Mouse (Mus musculus) gonadal fat pad, adult 2 months (tissue): ENCODE measurements around the gene Shld1. TPM values are rescaled to one million over a fixed set of nuclear protein-coding genes. Genes with fewer than 3 reads are reported as not detected.

Experiments
- DNase-seq: peaks from one replicate; pipeline ENCODE4 v3.0.0-alpha.2; 2012; ENCODE audit warnings: low read depth
- polyA plus RNA-seq: library from polyadenylated mRNA; depleted of rRNA; stranded (reverse); fragments of >200 nt; gene quantifications from 2 replicates; pipeline ENCODE4 v1.2.3, GENCODE M21; 2012

Shld1 gene
- polyA plus RNA-seq, 1 experiment: 13.7 TPM

GRCm38 (mm10) chr2:132723958-132724431 lies 37.3 kb downstream of the Shld1 start:
- no peak for DNase-seq

DNA sequence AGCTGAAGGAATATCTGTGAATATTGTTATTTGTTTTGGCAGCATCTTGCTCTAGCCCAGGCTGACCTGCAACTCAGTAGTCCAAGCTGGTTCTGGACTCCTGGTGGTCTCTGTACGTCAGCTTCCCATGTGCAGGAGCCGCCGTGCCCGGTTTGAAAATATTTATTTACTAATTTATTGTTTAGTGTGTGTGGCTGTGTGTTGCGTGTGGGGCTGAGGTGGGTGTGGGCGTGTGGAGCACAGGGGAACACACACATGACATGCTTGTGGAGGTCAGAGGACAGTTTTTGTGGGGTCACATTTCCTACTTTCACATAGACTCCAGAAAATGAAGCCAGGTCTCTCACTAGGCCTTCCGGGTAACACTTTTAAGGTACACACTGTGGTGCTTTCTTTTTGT lies 37.8 kb downstream of the Shld1 start:
- DNase-seq: no peak

DNA sequence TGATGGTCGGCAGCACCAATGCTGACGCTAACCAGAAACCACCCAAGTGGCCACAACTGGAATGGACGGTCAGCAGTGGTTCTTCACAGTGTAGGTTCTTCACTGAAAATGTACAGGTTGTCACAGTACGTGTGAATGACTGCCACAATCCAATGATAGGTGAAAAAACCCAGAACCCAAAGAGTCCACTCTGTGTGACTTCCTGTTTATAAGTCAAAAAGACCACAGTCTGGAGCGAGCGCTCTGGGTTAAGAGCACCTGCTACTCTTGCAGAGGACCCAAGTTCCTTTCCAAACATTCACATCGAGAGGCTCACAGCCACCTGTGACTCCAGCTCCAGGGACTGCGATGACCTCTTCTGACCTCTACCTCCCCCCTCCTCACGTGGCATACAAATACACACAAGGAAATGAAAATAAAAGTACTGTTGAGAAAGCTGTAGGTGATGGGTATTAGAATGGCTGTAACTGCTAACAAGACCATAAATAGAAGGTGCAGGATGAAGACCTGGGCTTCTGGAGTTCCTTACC lies 38.7 kb downstream of the Shld1 start:
- DNase-seq: no peak

DNA sequence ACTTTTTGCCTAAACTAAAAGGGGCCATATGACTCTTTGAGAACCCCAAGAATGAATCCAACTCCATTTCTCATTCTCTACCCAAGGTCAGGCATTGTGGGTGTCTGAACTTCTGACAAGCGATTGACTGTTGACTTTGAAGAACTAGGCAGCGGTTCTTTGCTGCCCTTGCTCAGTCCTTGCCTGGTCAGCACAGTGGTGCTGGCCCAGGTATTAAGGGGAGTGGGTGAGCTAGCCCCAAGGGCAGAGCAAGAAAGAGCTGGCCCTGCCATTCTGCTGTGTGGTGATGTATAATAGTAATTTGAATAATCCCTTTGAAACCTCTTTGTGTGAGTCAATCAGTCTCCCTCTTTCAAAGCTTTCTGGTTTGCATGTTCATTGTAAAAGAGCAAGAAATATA lies 39.4 kb downstream of the Shld1 start:
- no peak for DNase-seq

DNA sequence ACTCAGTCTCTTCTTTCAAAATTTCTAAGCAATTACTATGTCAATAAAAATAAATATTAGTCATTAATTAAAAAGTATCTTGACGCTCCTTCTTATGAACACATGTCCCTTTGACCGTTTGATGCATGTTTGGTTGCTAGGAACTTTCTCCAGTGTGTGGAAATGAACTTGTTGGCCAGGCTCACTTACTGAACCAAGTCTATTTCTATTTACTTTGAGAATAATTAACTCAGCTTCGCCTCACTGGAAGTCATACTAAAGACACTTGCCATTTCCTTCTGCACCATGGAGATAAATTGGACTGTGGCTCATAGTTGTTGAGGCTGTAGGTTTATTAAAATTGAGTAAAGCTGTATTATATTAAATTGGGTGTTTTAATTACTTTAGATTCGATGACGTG lies 46.2 kb downstream of the Shld1 start:
- DNase-seq: no peak

DNA sequence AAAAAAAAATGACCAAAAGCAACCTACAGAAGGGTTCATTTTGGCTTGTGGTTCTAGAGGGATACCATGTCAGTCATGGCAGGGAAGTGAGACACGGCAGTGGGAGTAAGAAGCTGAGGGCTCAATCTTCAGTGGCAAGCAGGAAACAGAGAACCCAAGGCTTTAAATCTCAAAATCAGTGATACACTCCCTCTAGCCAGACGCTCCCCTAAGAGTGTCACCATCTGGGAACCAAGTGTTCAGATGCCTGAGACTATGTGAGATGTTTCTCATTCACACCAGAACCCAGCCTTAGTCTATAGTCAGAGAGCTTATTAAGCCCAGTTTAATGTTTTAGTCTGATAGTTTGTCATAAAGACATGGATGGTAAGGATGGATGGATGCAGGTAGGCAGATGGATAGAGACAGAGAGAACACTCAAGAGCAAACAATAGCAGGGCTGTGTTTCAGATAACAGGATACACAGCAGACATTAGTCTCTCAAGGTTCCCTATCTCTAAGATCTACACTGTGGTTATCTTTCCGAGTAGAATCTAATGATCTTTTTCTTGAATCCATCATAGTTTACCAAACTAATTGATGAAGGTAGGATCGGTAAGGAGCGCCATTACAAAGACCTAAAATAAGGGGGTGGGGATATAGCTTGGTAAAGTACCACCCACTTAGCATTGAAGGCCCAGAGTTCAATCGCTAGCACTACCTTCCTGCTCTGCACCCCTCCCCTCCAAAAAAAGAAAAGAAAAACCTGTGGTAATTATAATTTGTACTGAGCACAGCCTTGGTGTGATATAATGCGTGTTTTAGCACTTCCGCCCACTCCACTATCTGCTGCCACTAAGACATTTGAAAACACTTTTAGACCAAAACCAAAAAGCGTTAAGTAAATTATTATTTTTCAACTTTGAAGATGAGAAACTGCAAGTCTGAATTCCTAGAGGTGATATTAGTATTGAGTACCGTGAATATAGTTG lies 47.2 kb downstream of the Shld1 start:
- DNase-seq: no peak

GRCm38 (mm10) chr2:132738816-132739432 lies 52.2 kb downstream of the Shld1 start:
- no peak for DNase-seq

- no peak for DNase-seq
Measured at GRCm38 (mm10) chr2:132741862-132742347, 55.2 kb downstream of the Shld1 start.

DNA sequence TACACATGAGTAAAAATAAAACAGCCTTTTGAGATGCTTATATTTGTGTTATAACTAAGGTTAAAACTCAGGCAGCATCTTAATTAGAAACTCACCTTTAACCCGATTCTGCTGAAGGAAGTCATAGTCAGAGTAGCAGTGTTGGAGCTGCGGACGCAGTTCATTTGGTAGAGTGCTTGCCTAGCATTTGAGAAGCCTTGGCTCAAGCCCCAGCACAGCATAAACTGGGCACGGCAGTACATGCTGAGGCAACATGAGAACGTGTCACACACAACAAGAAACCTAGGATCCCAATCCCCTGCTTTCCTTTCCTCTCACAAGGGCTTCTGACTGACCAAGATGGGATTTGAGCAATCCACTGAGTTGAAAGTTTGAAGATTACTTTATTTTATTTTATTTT lies 58.1 kb downstream of the Shld1 start:
- DNase-seq: no peak

DNA sequence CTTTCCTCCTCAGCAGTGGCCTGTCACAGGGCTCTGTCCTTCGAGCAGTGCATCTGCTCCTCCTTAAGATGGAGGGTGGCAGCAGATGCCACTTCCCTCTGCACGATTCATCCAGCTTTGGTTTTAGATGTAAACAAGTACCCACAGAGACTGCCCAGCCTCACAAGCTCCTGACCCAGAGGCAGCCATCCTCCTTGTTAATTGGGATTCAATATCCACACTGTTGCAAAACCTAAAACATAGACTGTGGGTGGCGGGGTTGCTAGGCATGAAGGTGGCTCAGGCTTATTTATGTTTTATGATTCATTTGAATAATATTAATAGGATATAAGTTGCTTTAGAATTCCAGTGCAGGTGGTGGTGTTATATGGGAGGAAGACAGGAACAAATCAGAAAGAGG lies 59.4 kb downstream of the Shld1 start:
- DNase-seq: no peak

DNA sequence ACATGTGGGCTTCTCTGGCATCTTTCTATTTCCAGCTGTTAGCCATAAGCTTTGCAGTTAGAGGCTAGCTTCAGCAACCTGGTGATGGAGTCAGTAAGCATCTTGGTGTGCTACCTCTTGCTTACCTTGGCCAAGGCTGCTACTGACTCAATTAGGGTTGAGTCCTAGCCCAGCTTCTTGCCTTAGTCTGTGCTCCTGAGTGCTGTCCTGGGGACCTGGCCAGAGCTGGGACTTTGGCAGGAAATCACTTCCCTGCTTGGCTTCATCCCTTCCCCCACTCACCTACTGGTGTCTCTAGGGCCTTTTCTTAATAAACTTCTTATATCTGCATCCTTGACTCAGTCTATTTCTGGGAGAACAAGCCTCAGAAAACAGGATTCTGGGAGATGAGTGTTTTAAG lies 64.0 kb downstream of the Shld1 start:
- peak; percentile 26 for DNase-seq

DNA sequence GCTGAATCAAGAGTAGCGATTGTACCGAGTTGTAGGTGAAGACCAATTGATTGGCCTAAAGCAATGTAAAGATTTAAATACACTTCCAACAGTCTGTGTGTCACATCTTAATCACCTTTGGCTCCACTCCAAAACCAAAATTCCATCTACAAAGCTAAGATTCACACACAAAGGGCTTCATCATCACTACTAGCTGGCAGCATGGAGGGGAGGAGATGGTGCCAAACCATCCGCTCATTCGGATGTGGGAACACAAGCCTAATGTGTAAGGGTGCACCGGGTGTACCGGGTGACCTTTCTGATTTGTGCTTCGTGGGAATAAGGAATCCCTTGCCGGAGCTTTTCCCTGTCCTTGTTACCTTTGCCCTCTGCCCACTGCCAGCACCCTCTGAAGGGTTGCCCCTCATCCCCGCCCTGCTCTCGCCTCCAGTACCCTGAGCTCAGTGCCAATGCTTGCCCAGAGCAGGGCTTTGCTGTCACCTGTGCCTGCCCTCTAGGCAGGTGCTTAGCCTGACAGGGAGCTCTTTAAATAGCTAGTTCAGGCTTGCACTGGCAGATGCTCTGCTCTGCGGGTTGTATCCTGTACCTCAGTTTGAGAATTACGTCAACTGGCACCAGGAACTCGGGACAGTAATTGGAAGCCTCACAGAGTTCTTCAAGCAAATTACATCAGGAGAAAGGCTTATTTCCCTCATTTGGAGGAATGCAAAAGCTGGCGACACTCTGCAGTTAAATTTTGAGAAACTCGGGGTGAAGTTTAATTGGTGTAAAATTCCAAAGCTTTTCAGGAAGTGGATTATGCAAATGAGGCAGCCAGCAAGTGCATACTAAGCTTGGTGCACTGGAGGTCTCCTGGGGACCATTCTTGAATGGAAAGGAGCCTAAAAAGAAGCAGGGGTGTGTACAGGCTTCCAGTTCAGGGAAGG lies 64.7 kb downstream of the Shld1 start:
- peak; percentile 76 for DNase-seq

- DNase-seq: no peak
Measured at GRCm38 (mm10) chr2:132752398-132752797, 65.7 kb downstream of the Shld1 start.

DNA sequence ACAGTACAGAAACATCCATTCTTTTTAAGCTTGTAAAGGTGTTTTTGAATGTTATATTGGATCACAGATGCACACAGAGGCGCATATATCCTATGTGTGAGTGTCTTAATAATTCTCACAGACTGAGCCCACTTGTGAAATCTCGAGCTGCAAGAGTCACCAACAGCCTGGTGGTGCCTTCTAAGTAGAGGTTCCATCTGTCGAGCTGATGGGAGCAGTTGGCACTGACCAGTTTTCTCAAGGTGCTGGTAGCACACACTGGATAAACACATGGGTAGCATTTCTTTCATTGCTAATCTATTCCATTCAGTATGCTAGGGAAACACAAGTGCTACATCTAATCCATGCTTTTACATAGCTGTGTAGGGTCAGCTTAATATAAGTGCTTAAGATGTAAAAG lies 66.4 kb downstream of the Shld1 start:
- DNase-seq: no peak

GRCm38 (mm10) chr2:132757911-132758310 lies 71.2 kb downstream of the Shld1 start:
- DNase-seq: no peak

- DNase-seq: no peak
Measured at GRCm38 (mm10) chr2:132770822-132771221, 84.1 kb downstream of the Shld1 start.

GRCm38 (mm10) chr2:132780978-132781377 lies 94.2 kb downstream of the Shld1 start, which contains the start of gene Chgb:
Gene Chgb (plus strand): TSS chr2:132781278.
- DNase-seq: no peak

GRCm38 (mm10) chr2:132781439-132782068 lies 94.8 kb downstream of the Shld1 start:
- peak; percentile 3 for DNase-seq

DNA sequence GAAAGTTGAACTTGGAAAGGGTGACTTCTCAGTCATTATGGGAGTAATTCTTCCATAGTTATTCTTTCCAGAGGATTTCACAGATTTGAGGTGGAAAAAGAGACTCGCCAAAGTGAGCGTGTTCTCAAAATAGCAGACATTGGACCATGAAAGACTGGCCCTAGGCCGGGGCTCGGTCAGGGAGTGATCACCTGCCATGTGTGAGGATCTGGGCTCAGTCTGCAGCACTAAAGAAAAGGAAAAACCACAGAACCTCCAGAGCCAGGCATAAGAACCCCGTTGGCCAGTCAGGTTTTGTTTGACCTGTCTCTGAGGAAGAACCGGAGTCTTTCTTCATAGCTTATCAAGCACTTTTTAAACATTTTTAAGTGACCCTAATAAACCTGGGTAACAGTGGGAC lies 97.3 kb downstream of the Shld1 start:
- no peak for DNase-seq

GRCm38 (mm10) chr2:132793441-132794203 lies 106.9 kb downstream of the Shld1 start:
- DNase-seq: no peak
